Mouse (Mus musculus) skeletal muscle tissue, adult 2 months (tissue): Measurements from ENCODE around the gene Hectd2.

Experiments used
- DNase-seq: peaks from one replicate; pipeline ENCODE4 v3.0.0-alpha.2; 2012; ENCODE audit warnings: low read depth, low spot score

Gene Hectd2

GRCm38 (mm10) chr19:36561171-36561570 lies 6.7 kb downstream of the Hectd2 start:
- no peak for DNase-seq

GRCm38 (mm10) chr19:36564396-36564795 lies 10.0 kb downstream of the Hectd2 start:
- no peak for DNase-seq

- DNase-seq = no peak
Observed at GRCm38 (mm10) chr19:36573986-36574385, 19.5 kb downstream of the Hectd2 start.

GRCm38 (mm10) chr19:36575159-36575558 lies 20.7 kb downstream of the Hectd2 start:
- DNase-seq = no peak

- DNase-seq = peak; percentile 44
Observed at GRCm38 (mm10) chr19:36580874-36581273, 26.4 kb downstream of the Hectd2 start.

- no peak for DNase-seq
Observed at GRCm38 (mm10) chr19:36582116-36582515, 27.7 kb downstream of the Hectd2 start.

- DNase-seq = no peak
Observed at GRCm38 (mm10) chr19:36585505-36585904, 31.1 kb downstream of the Hectd2 start.

- DNase-seq = no peak
Observed at GRCm38 (mm10) chr19:36594409-36594808, 40.0 kb downstream of the Hectd2 start.

- DNase-seq = no peak
Observed at GRCm38 (mm10) chr19:36601869-36602268, 47.4 kb downstream of the Hectd2 start.

GRCm38 (mm10) chr19:36602535-36603312 lies 48.3 kb downstream of the Hectd2 start:
- no peak for DNase-seq

GRCm38 (mm10) chr19:36606270-36606669 lies 51.8 kb downstream of the Hectd2 start:
- no peak for DNase-seq

GRCm38 (mm10) chr19:36609229-36609628 lies 54.8 kb downstream of the Hectd2 start:
- no peak for DNase-seq

- DNase-seq = no peak
Observed at GRCm38 (mm10) chr19:36610309-36610708, 55.9 kb downstream of the Hectd2 start.

GRCm38 (mm10) chr19:36625906-36626305 lies 71.5 kb downstream of the Hectd2 start:
- no peak for DNase-seq

- DNase-seq = no peak
Observed at GRCm38 (mm10) chr19:36626881-36627280, 72.4 kb downstream of the Hectd2 start.

GRCm38 (mm10) chr19:36629394-36629910 lies 75.0 kb downstream of the Hectd2 start:
- DNase-seq = no peak

- DNase-seq = no peak
Observed at GRCm38 (mm10) chr19:36630361-36630760, 75.9 kb downstream of the Hectd2 start.

GRCm38 (mm10) chr19:36634771-36635170 lies 80.3 kb downstream of the Hectd2 start:
- DNase-seq = no peak

- DNase-seq = no peak
Observed at GRCm38 (mm10) chr19:36637223-36637622, 82.8 kb downstream of the Hectd2 start.

- no peak for DNase-seq
Observed at GRCm38 (mm10) chr19:36637948-36638587, 83.6 kb downstream of the Hectd2 start.

GRCm38 (mm10) chr19:36639072-36639471 lies 84.6 kb downstream of the Hectd2 start:
- no peak for DNase-seq

GRCm38 (mm10) chr19:36641128-36641527 lies 86.7 kb downstream of the Hectd2 start:
- DNase-seq = no peak
